ENCODE assay signal across 8 mouse cellular contexts in the genomic region with DNA sequence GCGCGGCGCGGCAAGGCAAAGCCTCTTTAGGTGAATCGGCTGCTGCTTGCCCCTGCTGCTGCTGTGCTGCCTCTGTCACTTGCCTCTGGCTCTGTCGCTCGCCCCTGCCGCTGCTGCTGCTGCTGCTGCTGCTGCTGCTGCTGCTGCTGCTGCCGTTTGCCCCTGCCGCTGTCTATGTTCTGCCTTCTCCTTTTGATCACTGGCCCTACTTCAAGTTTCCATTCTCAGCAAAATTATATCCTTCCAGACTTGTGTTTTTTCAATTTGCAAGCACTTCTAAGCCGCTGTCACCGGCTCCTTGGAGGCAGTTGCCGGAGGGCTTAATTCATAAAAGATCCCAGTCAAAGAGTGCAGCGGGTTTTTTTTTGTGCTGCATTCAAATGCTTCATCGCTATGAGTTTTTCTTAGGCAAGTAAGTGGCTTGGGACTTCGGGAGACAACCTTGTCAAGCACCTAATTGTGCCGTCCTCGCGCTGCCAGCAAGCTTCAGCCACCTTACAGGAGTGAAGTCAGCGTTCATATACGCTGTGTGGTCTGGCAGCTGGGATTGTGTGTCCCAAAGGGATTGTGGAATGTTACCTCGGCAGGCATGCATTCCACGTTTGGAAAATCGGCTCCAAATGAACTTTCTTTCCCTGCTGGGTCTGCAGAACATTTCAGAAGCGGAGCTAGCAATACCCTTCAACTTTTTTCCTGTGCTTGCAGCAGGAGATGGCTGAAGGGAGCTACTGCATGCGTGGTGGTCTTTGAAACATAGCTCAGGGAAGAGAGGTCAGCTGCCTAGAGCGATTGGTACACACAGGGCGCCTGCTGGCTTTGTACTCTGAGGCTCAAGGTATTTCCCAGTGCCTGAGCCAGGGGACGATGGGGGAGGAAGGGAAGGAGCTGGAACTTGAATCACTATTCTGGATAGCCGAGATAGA. TPM values are rescaled to one million over a fixed set of nuclear protein-coding genes. Genes with fewer than 3 reads are reported as not detected.
DNase-seq lines count a peak whose midpoint lies in the region; ATAC-seq and TF ChIP-seq lines count a peak whose summit lies in the region.

No protein-coding gene starts in this region.

- intact Hi-C loops in heart, postnatal 25 days (cut with DNase I): loop anchor here (5.0 kb wide), 1 partner anchor 67 kb away; no protein-coding TSS in a partner anchor
- intact Hi-C loops in heart, adult 2 months (cut with DNase I): no loop called here

- H3K36me3 ChIP-seq in heart, adult 2 months (ENCODE audit: control insufficient read depth, insufficient read depth, low read length): peaks cover 3% of the 10 kb centered on the region
- no peaks in the 10 kb centered on the region for H3K36me3 ChIP-seq in stomach, embryonic 15.5 days

- ATAC-seq in stomach, embryonic 15.5 days (ENCODE audit: insufficient read depth, low FRiP score, low read depth): no peak

- TF ChIP-seq CTCF in heart, adult 2 months (IDR thresholded peaks at IDR 0.05): no peak

- no peaks in the 10 kb centered on the region for H3K9me3 ChIP-seq in stomach, embryonic 15.5 days

- TF ChIP-seq EP300 in heart, adult 2 months (IDR thresholded peaks at IDR 0.05; ENCODE audit: insufficient read depth, low read depth, low read length): no peak

- H3K27ac ChIP-seq in heart, adult 2 months: peak overlapping the region; percentile 59
- peak overlapping the region; percentile 95 for H3K27ac ChIP-seq in stomach, embryonic 15.5 days

- DNase-seq in heart, adult 18-20 months: peak; percentile 52 to 62
- no peak for DNase-seq in heart, postnatal 25 days (ENCODE audit: low spot score)
- peak; percentile 78 for DNase-seq in embryo, embryonic 10 days (ENCODE audit: low spot score)
- DNase-seq in heart, adult 2 months: peak; percentile 61 to 68
- DNase-seq in kidney, adult 18-20 months: peak; percentile 39
- peak; percentile 31 for DNase-seq in lung, postnatal 10 days
- DNase-seq in spleen, postnatal 4 days (ENCODE audit: low spot score in 2 of 2): no peak

- 1% methylated on average over 30 of the region's 30 CpGs for WGBS in heart, adult 2 months
- 4% methylated on average over 30 of the region's 30 CpGs for WGBS in stomach, embryonic 15.5 days

- H3K9ac ChIP-seq in heart, adult 2 months (ENCODE audit: low read depth, low read length): peak overlapping the region; percentile 56
- peak overlapping the region; percentile 63 for H3K9ac ChIP-seq in stomach, embryonic 15.5 days

- no peak for TF ChIP-seq POLR2A in heart, adult 2 months (IDR thresholded peaks at IDR 0.05; ENCODE audit: insufficient read depth, low read depth, low read length)

- peak overlapping the region; percentile 67 for H3K4me2 ChIP-seq in stomach, embryonic 15.5 days

- H3K4me1 ChIP-seq in heart, adult 2 months (ENCODE audit: control insufficient read depth, insufficient read depth, low read length): peaks cover 14% of the 10 kb centered on the region
- peaks cover 18% of the 10 kb centered on the region for H3K4me1 ChIP-seq in stomach, embryonic 15.5 days

- no peaks in the 10 kb centered on the region for H3K79me2 ChIP-seq in heart, adult 2 months (replicated peaks; ENCODE audit: control insufficient read depth, insufficient read depth, low read length)

- peak overlapping the region; percentile 46 for H3K4me3 ChIP-seq in heart, adult 2 months
- peak overlapping the region; percentile 54 for H3K4me3 ChIP-seq in stomach, embryonic 15.5 days (replicated peaks)

- no peaks in the 10 kb centered on the region for H3K27me3 ChIP-seq in heart, adult 2 months (ENCODE audit: control insufficient read depth, insufficient read depth, low read length)
- no peaks in the 10 kb centered on the region for H3K27me3 ChIP-seq in stomach, embryonic 15.5 days (replicated peaks)

RNA-seq across cellular contexts. Expression of gene Igf1, which starts 2.4 kb away (rescaled TPM):
- 10 to 100 TPM; 11.2 to 13.4 TPM for total RNA-seq in heart, adult 18-20 months (2021)
- total RNA-seq in heart, postnatal 25 days (2021): 10 to 100 TPM; 15.8 to 23.0 TPM
- total RNA-seq in heart, adult 2 months (2021): 10 to 100 TPM; 11.7 to 15.7 TPM
- polyA plus RNA-seq in heart, adult 2 months (2012; rRNA removed): 16.9 and 19.8 TPM in 2 replicates
- polyA plus RNA-seq in stomach, embryonic 15.5 days (2015; fragmentation: Nextera tagmentation; extraction: Ambion mirVana): 119 and 121 TPM in 2 replicates

Comparison
In these comparisons a context has a peak if more than half of its experiments do, and no peak if none do; other contexts are left out.
1. DNase-seq: peak in heart, adult 18-20 months (2 of 2), embryo, embryonic 10 days (single experiment), heart, adult 2 months (2 of 2), kidney, adult 18-20 months (single experiment) and lung, postnatal 10 days (single experiment); none in heart, postnatal 25 days (single experiment) and spleen, postnatal 4 days (0 of 2).